ENCODE assay signal across 8 mouse cellular contexts in the genomic region with DNA sequence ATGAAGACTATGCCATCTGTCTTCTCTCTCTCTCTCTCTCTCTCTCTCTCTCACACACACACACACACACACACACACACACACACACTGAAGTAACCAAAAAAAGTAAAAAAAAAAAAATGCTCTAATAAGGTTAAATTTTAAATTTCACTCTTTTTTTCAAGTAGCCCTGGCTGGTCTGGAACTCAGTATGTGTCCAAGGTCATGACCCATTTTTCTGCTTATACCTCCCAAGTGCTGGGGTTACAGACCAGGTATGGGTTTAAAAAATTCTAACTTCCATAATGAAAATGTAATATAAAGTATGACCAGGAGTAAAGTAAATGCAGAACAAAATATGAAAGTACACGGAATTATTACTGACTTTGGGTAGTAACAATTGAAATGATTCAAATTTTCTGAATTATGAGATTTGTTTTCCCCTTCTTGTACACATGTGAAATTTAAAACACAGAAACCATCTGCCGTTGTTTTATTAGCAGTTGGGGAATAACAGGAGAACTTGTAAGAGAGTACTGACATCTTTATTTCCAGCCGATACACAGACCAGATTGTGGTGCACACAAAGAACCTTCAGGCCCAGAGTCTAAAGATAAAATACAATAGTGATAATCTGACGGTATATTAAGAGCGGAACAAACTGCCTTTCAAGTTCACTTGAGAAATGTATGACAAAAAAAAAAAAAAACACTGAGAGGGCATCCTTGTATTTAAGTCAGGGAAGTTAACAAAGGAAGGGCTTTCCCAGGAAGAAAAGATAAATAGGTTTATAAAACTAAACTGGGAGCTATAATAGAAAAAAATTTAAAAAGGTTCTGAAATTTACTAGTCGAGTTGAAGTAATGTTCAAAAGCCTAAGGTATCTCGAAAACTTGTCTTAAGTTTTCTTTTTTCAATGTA. TPM values are rescaled to one million over a fixed set of nuclear protein-coding genes. Genes with fewer than 3 reads are reported as not detected.
DNase-seq lines count a peak whose midpoint lies in the region; ATAC-seq and TF ChIP-seq lines count a peak whose summit lies in the region.

No protein-coding gene starts in this region.

- H3K27ac ChIP-seq in lung, embryonic 14.5 days (ENCODE audit: low read depth), result peak overlapping the region; percentile 99; the same call in 1 of the 2 replicates
- H3K27ac ChIP-seq in embryonic facial prominence, embryonic 15.5 days (replicated peaks), result peak overlapping the region; percentile 99
- H3K27ac ChIP-seq in limb, embryonic 10.5 days, result peak overlapping the region; percentile 100
- H3K27ac ChIP-seq in neural tube, embryonic 15.5 days (replicated peaks), result peak overlapping the region; percentile 97; the same call in 1 of the 2 replicates

- peak; percentile 5 for DNase-seq in lung, embryonic 14.5 days
- no peak for DNase-seq in lung, postnatal 10 days
- no peak for DNase-seq in limb, embryonic 10.5 days (ENCODE audit: low spot score)
- no peak for DNase-seq in left cerebral cortex, postnatal 25 days (ENCODE audit: low spot score in 2 of 2)
- no peak for DNase-seq in adipocyte (ENCODE audit: low spot score)
- no peak for DNase-seq in layer of hippocampus, adult 11-12 months (ENCODE audit: low spot score)

- peak overlapping the region; percentile 76 for H3K4me3 ChIP-seq in lung, embryonic 14.5 days (ENCODE audit: low read depth, low read length)
- H3K4me3 ChIP-seq in embryonic facial prominence, embryonic 15.5 days (replicated peaks), result peak overlapping the region; percentile 87
- peak overlapping the region; percentile 77 for H3K4me3 ChIP-seq in limb, embryonic 10.5 days
- H3K4me3 ChIP-seq in neural tube, embryonic 15.5 days (replicated peaks), result peak overlapping the region; percentile 87

- H3K36me3 ChIP-seq in lung, embryonic 14.5 days (ENCODE audit: insufficient read depth), result peaks cover 5% of the 10 kb centered on the region; the same call in 1 of the 2 replicates
- H3K36me3 ChIP-seq in embryonic facial prominence, embryonic 15.5 days, result peaks cover 5% of the 10 kb centered on the region
- H3K36me3 ChIP-seq in limb, embryonic 10.5 days, result peaks cover 8% of the 10 kb centered on the region
- H3K36me3 ChIP-seq in neural tube, embryonic 15.5 days, result peaks cover 4% of the 10 kb centered on the region

- TF ChIP-seq CTCF in lung, embryonic 14.5 days (IDR thresholded peaks at IDR 0.05; ENCODE audit: low read depth), result no peak

- peak overlapping the region; percentile 68 for H3K4me2 ChIP-seq in lung, embryonic 14.5 days
- peak overlapping the region; percentile 60 for H3K4me2 ChIP-seq in embryonic facial prominence, embryonic 15.5 days (replicated peaks)
- peak overlapping the region; percentile 69 for H3K4me2 ChIP-seq in neural tube, embryonic 15.5 days

- no peaks in the 10 kb centered on the region for H3K9me3 ChIP-seq in lung, embryonic 14.5 days (ENCODE audit: low read depth, low read length)
- no peaks in the 10 kb centered on the region for H3K9me3 ChIP-seq in embryonic facial prominence, embryonic 15.5 days (replicated peaks)
- H3K9me3 ChIP-seq in limb, embryonic 10.5 days (replicated peaks), result no peaks in the 10 kb centered on the region
- H3K9me3 ChIP-seq in neural tube, embryonic 15.5 days (replicated peaks), result no peaks in the 10 kb centered on the region

- peaks cover 3% of the 10 kb centered on the region; the same call in 1 of the 2 replicates for H3K4me1 ChIP-seq in lung, embryonic 14.5 days (ENCODE audit: insufficient read depth)
- no peaks in the 10 kb centered on the region for H3K4me1 ChIP-seq in embryonic facial prominence, embryonic 15.5 days
- 0 out of 2 replicates have a peak, but pooled peaks cover 2% of the 10 kb centered on the region for H3K4me1 ChIP-seq in limb, embryonic 10.5 days
- H3K4me1 ChIP-seq in neural tube, embryonic 15.5 days, result peaks cover 11% of the 10 kb centered on the region; the same call in 1 of the 2 replicates

- ATAC-seq in lung, embryonic 14.5 days (ENCODE audit: insufficient read depth), result no peak
- ATAC-seq in embryonic facial prominence, embryonic 15.5 days (ENCODE audit: insufficient number of reproducible peaks, low FRiP score, low TSS enrichment, low read depth), result no peak
- no peak for ATAC-seq in neural tube, embryonic 15.5 days (ENCODE audit: low FRiP score)

- intact Hi-C loops in left cerebral cortex, postnatal 25 days (cut with DNase I), result no loop called here

- H3K27me3 ChIP-seq in lung, embryonic 14.5 days (ENCODE audit: insufficient read depth, low read length), result no peaks in the 10 kb centered on the region
- H3K27me3 ChIP-seq in embryonic facial prominence, embryonic 15.5 days, result no peaks in the 10 kb centered on the region
- H3K27me3 ChIP-seq in limb, embryonic 10.5 days (ENCODE audit: low read depth, poor library complexity, severe bottlenecking), result no peaks in the 10 kb centered on the region
- no peaks in the 10 kb centered on the region for H3K27me3 ChIP-seq in neural tube, embryonic 15.5 days (replicated peaks)

- peak overlapping the region; percentile 90 for H3K9ac ChIP-seq in lung, embryonic 14.5 days
- H3K9ac ChIP-seq in embryonic facial prominence, embryonic 15.5 days, result peak overlapping the region; percentile 84; the same call in 1 of the 2 replicates
- peak overlapping the region; percentile 69 for H3K9ac ChIP-seq in neural tube, embryonic 15.5 days (replicated peaks)

- 22% methylated on average over 7 of the region's 7 CpGs for WGBS in lung, embryonic 14.5 days
- WGBS in embryonic facial prominence, embryonic 15.5 days, result 19% methylated on average over 7 of the region's 7 CpGs
- WGBS in limb, embryonic 10.5 days, result 45% methylated on average over 7 of the region's 7 CpGs
- 15% methylated on average over 7 of the region's 7 CpGs for WGBS in neural tube, embryonic 15.5 days

RNA-seq across cellular contexts. Expression of gene Hbp1, which starts 2.0 kb away (rescaled TPM):
- 121 and 129 TPM in 2 replicates for polyA plus RNA-seq in lung, embryonic 14.5 days (2014; fragmentation: Nextera tagmentation; extraction: Ambion mirVana)
- 114 and 116 TPM in 2 replicates for polyA plus RNA-seq in embryonic facial prominence, embryonic 15.5 days (2015; fragmentation: Nextera tagmentation; extraction: Ambion mirVana)
- 84.4 and 110 TPM in 2 replicates for polyA plus RNA-seq in limb, embryonic 10.5 days (2016; fragmentation: Nextera tagmentation; extraction: Ambion mirVana)
- polyA plus RNA-seq in neural tube, embryonic 15.5 days (2015; fragmentation: Nextera tagmentation; extraction: Ambion mirVana), result 39.1 and 51.9 TPM in 2 replicates
- 10 to 100 TPM; 17.7 to 19.7 TPM for total RNA-seq in left cerebral cortex, postnatal 25 days (2021)
